Mouse (Mus musculus): ENCODE results near the gene Rheb.
"Not testable (repeated sequence)": the region's sequence is repeated elsewhere in the genome, so short reads cannot be mapped to it uniquely, and the experiment has no call there.

The Rheb gene

DNA sequence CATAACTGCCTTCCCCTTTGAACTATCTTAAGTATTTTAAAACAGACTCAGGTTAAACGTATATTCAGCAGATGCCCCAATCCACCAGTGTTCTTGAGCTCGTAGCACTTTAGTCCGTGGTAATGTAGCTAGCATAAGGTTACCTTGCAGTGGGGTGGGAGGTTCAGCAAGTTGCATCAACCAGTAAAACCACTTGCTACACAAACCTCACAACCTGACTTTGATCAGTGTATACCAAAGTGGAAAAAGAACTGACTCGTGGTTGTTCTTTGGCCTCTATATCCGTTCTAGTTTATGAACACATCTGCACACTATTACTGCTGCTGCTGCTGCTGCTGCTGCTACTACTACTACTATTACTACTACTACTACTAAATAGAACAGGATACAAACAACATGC lies 1.4 kb upstream of the Rheb start:
- no peak for ATAC-seq (ENCODE audit: insufficient number of reproducible peaks, low FRiP score, low TSS enrichment)

DNA sequence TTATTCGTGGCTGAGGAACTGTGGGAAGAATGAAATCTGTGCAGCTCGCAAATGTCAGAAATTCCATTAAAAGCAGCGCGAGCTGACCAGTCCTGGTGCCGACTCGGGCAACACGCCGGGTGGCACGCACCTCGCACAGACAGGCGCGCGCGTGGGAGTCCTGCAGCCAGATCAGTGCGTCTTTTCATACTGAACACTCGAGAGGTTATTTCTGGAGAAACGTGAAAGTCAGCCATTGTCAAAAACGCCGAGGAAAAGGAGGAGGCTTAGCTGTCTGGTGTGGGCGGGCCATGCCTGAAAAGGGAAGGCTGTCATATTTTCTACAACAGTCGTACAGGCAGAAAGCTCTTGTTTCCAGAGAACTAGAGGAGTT lies 665 bp upstream of the Rheb start:
- ATAC-seq (ENCODE audit: insufficient number of reproducible peaks, low FRiP score, low TSS enrichment): no peak

DNA sequence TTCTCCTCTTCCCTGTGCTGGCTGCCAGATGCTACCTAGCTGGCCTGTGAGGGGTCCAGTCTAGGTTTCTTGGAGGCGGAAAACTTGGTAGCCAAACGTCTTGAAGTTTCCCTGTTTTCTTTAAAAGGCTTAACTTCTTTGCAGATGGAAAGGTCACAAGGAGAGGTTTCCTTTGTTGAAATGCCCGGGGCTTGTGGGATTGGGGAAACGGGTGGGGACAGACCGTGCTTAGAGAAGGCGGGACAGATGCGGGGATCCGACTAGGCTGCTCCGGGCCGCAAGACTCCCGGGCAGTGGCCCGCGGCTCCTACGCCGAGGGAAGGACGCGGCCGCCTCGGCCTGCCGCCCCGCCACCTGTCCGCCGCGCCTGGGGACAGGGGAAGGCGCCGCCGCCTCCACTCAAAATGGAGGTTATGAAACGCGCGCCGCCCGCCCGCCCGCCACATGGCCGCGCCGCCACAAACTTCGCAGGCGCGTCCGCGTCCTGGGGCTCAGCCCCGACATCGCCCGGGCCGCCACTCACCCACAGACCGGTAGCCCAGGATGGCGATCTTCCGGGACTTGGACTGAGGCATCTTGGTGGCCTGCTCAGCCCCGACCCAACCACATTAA lies 656 bp downstream of the Rheb start:
- ATAC-seq (ENCODE audit: insufficient number of reproducible peaks, low FRiP score, low TSS enrichment): peak; percentile 45; the same call in 1 of the 2 replicates

DNA sequence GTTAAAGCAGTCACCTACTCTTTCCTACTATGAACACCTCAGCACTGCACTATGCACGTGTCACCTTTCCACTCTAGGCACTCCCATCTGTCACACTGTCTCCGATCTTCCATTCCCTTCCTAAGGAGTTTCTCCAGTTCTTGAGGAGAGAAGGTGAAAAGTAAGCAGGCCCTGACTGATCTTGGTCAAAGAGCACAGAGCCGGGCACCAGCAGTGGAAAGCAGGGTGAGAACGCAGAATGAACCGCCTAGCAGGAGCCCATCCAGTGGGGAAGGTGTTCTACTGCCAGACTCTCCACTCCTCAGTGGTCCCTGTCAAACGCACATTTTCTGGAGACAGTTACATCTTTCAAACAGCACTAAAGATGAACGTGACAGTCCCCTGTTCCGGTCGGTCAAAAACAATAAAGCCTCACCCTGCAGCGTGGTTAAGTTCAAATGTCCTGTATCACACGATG lies 1.4 kb downstream of the Rheb start:
- ATAC-seq (ENCODE audit: insufficient number of reproducible peaks, low FRiP score, low TSS enrichment): no peak

DNA sequence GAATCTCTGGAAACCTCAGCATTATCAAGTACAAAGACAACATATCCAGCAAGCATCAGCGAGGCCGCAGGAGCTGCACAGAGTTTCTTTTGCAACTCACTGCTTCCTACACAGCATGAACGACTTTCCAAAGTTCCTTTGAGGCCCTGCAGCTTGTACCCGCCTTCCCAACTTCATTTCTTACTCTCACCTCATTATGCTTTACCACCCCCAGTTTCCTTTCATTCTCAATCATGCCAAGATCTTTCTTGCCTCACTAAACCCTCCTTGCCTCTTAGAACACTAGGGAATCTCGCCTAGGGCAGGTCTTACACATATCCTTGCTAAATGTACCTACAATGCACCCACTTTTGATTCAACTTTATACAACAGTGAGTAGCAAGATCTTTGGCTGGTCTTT lies 7.9 kb downstream of the Rheb start:
- no peak for ATAC-seq (ENCODE audit: insufficient number of reproducible peaks, low FRiP score, low TSS enrichment)

DNA sequence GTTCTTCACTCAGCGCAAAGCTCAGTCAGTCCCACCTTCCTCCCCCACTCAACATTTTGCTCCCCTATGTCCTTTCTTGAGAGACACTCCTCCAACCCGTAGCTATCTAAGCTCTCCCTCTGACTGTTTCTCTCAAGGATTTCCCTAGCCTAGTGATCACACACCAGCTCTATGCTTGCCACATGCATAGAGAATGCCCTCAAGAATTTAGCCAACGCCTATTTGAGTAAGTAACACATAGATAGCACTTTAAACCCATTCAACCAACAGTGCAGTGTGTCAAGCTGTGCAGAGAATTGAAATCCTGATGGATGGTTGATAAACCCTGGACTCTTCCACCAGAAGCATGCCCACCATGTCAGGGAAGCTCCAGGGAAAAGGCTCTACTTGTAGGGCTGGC lies 10.5 kb downstream of the Rheb start:
- no peak for ATAC-seq (ENCODE audit: insufficient number of reproducible peaks, low FRiP score, low TSS enrichment)

DNA sequence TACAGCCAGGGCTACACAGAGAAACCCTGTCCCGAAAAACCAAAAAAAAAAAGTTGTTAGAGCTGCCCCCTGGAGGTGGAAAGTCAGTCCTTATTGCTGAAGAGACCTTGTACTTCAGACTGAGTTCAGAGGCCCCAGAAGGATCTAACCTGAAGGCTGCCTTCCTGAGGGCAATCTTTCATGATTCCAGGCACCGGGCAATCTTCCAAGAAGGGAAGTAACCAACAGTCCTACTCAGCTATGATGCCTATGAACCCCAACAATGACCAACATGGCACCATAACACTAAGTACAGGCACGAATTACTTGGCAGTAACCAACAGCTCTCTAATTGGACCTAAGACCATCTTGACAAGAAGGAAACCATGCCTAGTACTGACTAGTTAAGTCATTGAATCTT lies 14.0 kb downstream of the Rheb start:
- ATAC-seq (ENCODE audit: insufficient number of reproducible peaks, low FRiP score, low TSS enrichment): no peak

DNA sequence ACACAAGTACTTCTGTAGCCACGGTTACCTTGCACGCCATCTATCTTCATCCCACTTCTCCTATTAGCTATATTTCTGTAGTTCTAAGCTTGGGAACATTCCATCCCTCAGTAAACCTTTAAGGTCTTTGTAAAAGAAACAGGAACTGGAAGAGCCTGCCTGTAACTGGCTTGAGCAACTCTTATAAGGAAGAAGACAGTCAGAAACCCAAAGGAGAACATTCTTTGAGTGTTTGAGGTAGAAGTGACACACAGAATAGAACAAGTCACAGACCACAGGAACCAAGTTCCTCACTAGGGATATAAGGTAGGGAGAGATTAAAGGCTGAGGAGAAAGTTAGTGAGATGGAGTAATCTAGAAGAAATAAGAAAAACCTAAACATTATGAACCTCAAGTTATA lies 15.3 kb downstream of the Rheb start:
- no peak for ATAC-seq (ENCODE audit: insufficient number of reproducible peaks, low FRiP score, low TSS enrichment)

DNA sequence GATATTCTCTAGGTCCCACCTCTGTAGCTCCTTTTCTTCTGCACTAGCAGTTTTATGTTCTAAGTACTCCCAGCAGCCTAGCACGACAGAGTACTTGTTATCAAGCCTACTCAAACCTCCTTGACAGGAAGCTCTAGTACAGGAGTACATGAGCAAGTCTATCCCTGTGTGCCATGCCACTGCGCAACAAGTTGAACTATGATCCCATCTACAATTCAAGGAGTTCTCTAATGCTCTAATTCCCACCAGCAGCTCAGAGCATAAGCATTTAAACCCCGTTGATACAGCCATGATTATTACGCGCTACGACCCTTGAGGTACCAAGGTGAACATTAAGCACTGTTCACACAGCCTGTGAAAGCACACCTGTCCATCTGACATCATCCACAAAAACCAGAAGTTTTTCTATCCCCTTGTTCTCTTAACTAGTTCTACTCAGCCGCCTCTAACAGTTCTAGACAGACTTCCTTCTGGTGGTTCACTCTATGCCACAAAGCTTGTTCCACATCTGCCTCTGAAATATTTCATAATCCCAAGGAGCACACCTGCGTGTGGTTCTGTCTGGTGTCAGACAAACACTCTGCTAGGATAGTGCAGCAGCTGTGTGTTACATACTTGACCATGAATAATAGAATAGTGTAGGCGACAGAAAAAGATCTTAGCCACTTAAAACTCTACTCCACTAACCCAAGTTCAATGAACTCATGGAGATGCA lies 16.2 kb downstream of the Rheb start:
- no peak for ATAC-seq (ENCODE audit: insufficient number of reproducible peaks, low FRiP score, low TSS enrichment)

DNA sequence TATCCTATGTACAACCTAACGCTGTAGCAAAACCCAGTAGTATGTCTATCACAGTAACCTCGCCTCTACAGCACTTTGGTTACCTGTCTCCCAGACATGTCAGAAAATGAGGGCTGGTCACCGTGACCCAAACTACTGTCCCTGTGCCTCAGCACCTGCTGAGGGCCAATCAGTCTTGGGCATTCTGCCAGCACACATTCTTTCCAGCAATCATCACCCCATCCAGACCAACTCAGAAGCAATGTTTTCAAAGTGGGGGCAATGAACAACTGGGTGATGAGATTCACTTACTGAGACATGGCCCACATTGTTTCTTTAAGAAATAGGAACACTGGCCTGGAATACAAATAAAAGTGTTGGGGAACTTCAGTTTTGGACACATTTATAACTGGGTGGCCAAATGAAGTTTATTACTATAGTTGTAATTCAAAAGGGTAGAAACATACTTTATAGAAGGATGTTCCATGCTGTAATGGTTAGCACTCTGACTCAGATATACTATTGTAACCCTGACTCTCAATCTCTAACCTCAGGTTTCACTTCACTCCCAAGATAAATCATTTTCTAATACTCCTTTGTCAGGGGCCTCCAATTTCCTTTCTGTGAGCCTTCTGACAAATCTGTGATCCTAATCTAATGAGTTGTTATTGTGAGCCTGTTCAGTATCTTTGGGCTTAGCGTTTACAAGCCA lies 16.9 kb downstream of the Rheb start:
- no peak for ATAC-seq (ENCODE audit: insufficient number of reproducible peaks, low FRiP score, low TSS enrichment)

DNA sequence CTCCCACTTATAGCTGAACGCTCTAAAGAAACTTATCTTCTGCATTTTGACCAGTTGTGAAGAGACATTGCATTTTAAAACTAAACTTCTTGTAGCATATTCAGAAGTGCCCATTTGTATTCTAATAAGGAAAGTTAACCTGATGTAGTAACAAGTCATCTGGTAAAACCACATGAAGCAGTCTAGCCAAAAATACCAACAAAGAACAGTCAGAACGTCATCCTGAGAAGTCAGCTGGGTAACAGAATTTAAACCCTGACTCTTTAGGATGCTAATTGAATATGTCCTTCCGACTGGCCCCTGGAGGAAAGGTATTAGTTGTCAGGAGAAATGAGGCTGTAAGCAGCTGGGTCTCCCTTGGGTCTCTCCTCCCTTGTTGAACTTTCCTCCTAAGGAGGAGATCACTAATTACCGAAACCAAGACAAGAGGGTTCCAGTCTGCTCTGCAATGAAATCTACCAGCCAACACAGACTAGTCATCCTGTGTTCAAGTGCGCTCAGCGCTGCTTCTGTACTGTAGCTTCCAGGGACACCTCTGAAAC lies 18.5 kb downstream of the Rheb start:
- no peak for ATAC-seq (ENCODE audit: insufficient number of reproducible peaks, low FRiP score, low TSS enrichment)

DNA sequence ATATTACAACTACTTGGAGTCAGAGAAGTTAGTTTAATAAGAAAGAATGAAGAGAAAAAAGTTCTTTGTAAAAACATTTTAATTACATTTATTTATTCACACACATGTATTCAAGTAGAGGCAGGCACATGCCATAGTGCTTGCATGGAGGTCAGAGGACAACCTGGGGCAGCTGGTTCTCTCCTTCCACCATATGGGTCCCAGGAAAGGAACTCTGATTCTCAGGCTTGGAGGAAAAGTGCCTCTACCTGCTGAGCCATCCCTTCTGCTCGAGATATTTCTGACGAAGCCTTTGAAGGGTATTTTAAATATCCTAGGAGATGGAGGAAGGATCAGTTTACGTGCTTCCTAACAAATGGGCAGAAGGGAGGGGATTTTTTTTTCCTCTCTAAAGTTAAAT lies 19.6 kb downstream of the Rheb start:
- ATAC-seq (ENCODE audit: insufficient number of reproducible peaks, low FRiP score, low TSS enrichment): no peak; the same call in 1 of the 2 replicates

DNA sequence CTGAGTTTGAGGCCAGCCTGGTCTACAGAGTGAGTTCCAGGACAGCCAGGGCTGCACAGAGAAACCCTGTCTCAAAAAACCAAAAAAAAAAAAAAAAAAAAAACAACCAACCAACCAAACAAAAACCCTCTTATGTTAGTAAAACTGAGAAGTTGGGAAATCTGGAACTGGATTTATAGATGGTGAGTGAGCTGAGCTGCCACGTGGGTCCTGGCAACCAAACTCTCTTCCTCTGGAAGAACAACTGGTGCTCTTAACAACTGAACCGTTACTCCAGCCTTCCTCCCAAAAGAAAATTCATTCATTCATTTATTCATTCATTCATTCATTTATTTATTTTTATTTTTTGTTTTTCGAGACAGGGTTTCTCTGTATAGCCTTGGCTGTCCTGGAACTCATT lies 20.2 kb downstream of the Rheb start:
- ATAC-seq (ENCODE audit: insufficient number of reproducible peaks, low FRiP score, low TSS enrichment): not testable (repeated sequence)

DNA sequence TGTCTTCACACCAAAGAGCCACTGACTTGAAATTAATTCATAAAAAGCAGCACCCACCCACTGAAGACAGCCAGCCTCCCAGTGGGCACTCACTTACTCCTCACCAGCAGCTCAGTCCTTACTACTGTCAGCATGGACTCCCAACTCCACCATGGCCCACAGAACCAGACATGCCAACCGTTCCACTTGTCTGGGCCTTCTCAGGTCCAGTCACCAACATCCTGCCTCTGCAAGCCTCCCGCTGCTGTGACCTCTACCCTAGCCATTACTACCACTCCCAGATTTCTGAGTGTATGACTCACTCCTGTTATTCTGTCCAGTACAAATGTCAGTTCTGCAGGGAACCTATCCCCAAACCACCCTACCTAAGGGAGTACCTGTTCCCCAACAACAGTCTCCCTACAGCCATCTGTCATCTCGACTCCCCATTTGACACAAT lies 21.0 kb downstream of the Rheb start:
- no peak for ATAC-seq (ENCODE audit: insufficient number of reproducible peaks, low FRiP score, low TSS enrichment)

DNA sequence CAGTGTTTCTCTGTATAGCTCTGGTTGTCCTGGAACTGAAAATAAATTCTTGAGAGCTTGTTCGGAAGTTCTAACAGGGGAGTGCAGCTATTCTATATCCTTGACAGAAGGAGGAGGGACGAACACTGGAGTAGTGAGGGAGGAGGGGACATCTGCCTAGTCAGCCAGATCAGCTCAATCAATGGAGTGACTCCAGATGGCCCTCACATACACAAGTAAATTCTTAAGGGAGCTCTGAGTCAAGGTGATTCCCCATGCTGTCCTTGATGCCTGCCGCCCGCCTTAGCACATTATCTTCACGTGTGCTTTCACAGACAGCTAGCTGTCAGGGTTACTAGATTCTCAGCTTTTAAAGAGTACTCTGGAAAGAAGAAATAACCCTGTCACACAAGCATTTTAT lies 21.8 kb downstream of the Rheb start:
- ATAC-seq (ENCODE audit: insufficient number of reproducible peaks, low FRiP score, low TSS enrichment): no peak; the same call in 1 of the 2 replicates

DNA sequence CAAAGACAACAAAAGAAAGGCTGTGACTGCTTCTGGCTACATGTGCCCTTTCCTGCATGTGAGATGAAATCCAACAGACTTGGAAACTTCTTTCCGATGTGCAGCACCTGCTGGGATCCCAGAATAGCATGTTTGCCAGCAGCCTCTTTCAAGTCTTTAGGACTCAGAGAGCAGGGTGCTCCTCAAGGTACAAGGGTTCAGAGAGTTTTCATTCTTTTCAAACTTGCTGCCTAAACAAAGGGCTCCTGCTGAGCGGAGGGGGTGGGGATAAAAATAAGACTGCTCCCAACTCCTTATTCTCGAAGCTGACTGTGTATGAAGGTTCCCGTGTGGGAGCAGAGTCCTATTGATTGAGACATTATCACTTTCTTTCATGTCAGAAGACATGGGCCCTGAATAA lies 25.2 kb downstream of the Rheb start:
- ATAC-seq (ENCODE audit: insufficient number of reproducible peaks, low FRiP score, low TSS enrichment): no peak

DNA sequence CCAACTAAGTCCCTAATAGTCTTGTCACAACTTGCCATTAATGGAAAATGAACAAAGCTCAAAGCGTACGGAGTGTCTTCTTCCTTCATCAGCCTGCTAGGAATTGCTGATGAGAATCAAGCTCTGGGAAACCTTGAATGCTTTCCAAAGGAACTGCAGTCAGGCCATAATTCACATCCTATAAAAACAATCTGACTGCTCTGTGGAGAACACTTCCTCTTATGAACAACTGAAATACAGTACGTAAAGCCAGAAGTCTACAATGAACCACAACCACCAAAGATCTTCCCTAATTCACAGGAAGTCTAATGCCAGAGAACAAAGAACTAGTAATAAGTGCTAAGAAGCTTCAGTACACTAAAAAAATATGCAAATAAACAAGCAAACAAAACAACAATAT lies 28.5 kb downstream of the Rheb start:
- no peak for ATAC-seq (ENCODE audit: insufficient number of reproducible peaks, low FRiP score, low TSS enrichment)

DNA sequence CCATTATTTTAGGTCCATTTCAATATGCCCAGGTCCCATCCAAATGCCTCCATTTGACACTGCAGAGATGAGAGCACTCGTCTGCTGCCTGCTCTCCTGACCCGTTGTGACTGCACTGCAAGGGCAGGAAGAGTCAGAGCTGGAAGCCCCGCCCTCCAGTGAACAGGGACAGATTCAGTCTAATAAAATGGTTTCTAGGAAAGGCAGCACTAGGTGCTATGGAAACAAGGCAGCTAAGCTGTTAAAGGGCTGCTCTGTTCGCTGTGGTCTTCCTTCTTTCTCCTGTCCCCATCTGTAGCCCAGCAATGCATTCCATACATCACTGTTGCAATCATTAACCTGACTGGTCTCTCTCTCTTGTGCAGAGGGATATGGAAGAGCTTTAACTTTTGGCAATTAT lies 29.4 kb downstream of the Rheb start:
- no peak for ATAC-seq (ENCODE audit: insufficient number of reproducible peaks, low FRiP score, low TSS enrichment)

DNA sequence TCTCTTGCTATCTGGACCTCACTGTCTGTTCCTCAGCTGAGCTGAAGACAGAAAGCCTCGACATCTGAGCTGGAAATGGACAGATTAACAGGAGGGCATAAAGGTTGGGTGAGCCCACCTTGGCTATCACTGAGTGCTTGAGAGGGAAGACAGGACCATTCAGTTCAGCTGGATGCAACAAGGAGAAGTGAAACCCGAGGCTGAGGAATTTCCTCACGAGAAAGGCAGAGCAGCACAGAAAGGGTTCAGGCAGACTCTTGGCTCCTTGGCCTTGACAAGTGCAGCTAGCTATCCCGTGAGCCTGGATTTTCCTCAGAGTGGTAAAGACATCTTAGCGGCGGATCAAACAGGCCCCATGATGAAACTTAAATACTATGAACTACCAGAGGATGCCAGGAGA lies 37.2 kb downstream of the Rheb start:
- no peak for ATAC-seq (ENCODE audit: insufficient number of reproducible peaks, low FRiP score, low TSS enrichment)

DNA sequence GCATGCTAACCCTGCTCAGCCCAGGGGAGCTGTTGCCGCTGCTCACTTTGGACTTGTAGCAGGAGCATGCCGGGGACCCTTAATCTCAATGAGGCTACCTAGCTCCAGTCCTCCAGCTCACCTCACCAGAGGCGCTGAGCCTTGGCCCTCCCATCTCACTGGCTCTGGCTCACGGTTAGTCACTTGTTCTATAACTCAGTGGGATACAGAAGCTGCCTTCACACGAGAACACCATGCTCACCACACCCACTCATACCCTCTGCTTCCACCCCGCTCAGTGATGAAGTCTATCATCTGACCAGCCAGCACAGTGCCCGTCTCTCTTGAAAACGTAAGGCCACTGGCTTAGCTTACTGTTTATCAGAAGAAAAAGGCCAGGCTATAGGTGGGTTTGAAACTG lies 37.8 kb downstream of the Rheb start:
- ATAC-seq (ENCODE audit: insufficient number of reproducible peaks, low FRiP score, low TSS enrichment): no peak

DNA sequence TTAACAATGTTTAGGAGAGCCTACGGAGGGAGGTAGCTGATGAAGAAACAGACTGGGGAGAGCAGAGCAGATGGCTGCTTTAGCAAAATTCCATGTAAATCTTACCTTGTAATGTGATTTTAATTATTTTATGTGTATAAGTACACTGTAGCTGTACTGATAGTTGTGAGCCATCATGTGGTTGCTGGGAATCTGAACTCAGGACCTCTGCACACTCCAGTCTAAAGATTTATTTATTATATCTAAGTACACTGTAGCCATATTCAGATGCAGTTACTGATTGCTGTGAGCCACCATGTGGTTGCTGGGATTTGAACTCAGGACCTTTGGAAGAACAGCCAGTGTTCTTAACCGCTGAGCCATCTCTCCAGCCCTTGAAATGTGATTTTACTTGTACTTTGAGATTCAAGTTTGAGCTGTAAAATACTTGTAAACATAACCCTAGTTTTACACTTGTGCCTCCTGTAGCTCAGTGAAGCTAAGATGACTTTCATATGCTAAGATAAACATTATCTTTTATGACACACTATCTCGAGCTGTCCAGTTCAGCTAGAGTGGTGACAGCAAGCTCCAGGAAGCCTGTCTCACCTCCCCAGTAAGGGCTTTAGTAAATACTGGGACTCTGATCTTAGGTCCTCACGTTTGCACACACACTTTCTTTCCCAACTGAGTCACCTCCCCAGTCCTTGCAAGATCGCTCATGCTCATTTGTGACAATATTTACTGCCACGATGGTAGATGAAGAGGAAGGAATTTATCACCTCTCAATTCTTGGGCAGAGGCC lies 40.4 kb downstream of the Rheb start:
- ATAC-seq (ENCODE audit: insufficient number of reproducible peaks, low FRiP score, low TSS enrichment): no peak
